Mouse (Mus musculus) stomach, postnatal 0 days (tissue): Measurements from ENCODE around the gene Dcun1d3. TPM values are rescaled to one million over a fixed set of nuclear protein-coding genes. Genes with fewer than 3 reads are reported as not detected.

ENCODE experiments used
- ATAC-seq: fragments of 200-750 bp; cut with Nextera tagmentation; 2 replicates; pipeline ENCODE4 v1.8.0; 2017; ENCODE audit not compliant: low FRiP score, low TSS enrichment
- DNase-seq: peaks from one replicate; pipeline ENCODE4 v3.0.0-alpha.2; 2016; ENCODE audit warnings: low spot score
- H3K27ac ChIP-seq: fragments of 300-500 bp; sonication (generic); replicated peaks from 2 replicates; pipeline ENCODE4 v1.5.1; 2014; ENCODE audit warnings: mild to moderate bottlenecking, control low read depth
- H3K27me3 ChIP-seq: fragments of 300-500 bp; sonication (generic); 2 replicates; pipeline ENCODE4 v1.6.1; 2014; ENCODE audit warnings: low read length; ENCODE audit not compliant: control insufficient read depth, insufficient read depth
- H3K36me3 ChIP-seq: fragments of 300-500 bp; sonication (generic); 2 replicates; pipeline ENCODE4 v1.6.1; 2014; ENCODE audit warnings: low read length, mixed read lengths; ENCODE audit not compliant: control insufficient read depth, insufficient read depth
- H3K4me1 ChIP-seq: fragments of 300-500 bp; sonication (generic); replicated peaks from 2 replicates; pipeline ENCODE4 v1.6.1; 2014; ENCODE audit warnings: antibody characterized with exemption; ENCODE audit not compliant: control insufficient read depth, insufficient read depth
- H3K4me2 ChIP-seq: fragments of 300-500 bp; sonication (generic); replicated peaks from 2 replicates; pipeline ENCODE4 v1.6.1; 2014; ENCODE audit warnings: low read depth, mild to moderate bottlenecking, control low read depth, moderate library complexity
- H3K4me3 ChIP-seq: fragments of 300-500 bp; sonication (generic); 2 replicates; pipeline ENCODE4 v1.5.1; 2014; ENCODE audit warnings: low read depth, low read length, control low read depth
- H3K9ac ChIP-seq: fragments of 300-500 bp; sonication (generic); 2 replicates; pipeline ENCODE4 v1.6.1; 2014; ENCODE audit warnings: mild to moderate bottlenecking, low read length, control low read depth, mixed read lengths
- H3K9me3 ChIP-seq: fragments of 300-500 bp; sonication (generic); 2 replicates; pipeline ENCODE4 v1.6.1; 2016; ENCODE audit warnings: low read length; ENCODE audit not compliant: control insufficient read depth
- CTCF ChIP-seq: IDR thresholded peaks from 2 replicates; pipeline ENCODE4 v1.5.1; 2016; ENCODE audit warnings: antibody characterized with exemption, low read depth, mild to moderate bottlenecking, moderate library complexity
- EP300 ChIP-seq: optimal IDR thresholded peaks from 2 replicates; pipeline ENCODE3; 2016; ENCODE audit warnings: antibody characterized with exemption
- WGBS: fragments of 180-500 bp; shearing (Covaris S2); extraction: QIAGEN DNeasy Blood & Tissue Kit; methylation state at CpG from one replicate; pipeline ENCODE4 v1.1.7; 2014; 5-methylcytosine and 5-hydroxymethylcytosine counted together
- polyA plus RNA-seq: library from polyadenylated mRNA; unstranded; fragments of >200 nt; fragmentation: Nextera tagmentation; extraction: Ambion mirVana; gene quantifications from 2 replicates; pipeline ENCODE4 v1.2.1, GENCODE M21; 2015

Dcun1d3 gene
- polyA plus RNA-seq, 1 experiment from 2014 or later, result 11.5 TPM

DNA sequence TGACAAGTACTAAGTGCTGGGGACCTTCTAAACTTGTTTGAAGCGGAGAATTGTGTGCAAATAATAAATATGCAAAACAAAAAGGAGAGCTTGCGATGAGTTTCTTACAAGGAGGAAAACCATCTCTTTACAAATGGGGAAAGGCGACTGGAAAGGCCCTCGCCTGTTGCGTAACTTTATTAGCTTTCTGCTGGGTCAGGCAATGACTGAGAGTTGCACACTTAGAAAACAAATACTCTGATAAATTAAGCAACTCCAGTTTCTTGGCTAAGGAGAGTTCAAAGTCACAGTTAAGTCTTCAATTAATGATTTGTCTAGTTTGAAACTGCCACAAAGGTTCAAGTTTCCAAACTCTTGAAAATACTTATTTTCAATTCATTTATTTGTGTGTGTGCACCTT, 15.8 kb downstream of the Dcun1d3 start:
- Histone ChIP-seq H3K9ac (no peak overlapping the region), H3K4me1 (no peaks in the 10 kb centered on the region), H3K4me2 (no peak overlapping the region), H3K4me3 (no peak overlapping the region), H3K36me3 (0 out of 2 replicates have a peak, but pooled peaks cover under 1% of the 10 kb centered on the region), H3K27me3 (no peaks in the 10 kb centered on the region), H3K27ac (no peak overlapping the region), H3K9me3 (no peaks in the 10 kb centered on the region)
- 68% methylated on average over 5 of the region's 5 CpGs for WGBS
- no peak for DNase-seq
- no peak for TF ChIP-seq EP300
- no peak for TF ChIP-seq CTCF
- ATAC-seq, result no peak

DNA sequence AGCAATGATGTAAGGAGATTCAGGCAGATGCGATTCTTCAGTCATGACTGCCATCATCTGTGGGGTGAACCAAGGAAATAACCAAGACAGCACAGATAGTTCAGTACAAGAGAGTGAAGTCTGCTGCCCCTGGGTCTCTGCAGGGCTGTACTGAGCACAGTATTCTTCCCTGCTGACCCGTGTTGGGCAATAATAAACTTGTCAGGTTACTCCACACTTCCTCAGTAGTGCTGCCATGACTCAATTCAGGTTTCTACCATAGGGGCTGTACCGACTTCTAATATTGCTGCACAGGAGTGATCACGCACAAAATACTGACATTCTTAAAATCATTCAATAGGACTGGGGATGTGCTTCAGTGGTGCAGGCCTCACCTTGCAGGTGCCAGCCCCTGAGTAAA, 16.9 kb downstream of the Dcun1d3 start:
- Histone ChIP-seq H3K9ac (no peak overlapping the region), H3K4me1 (no peaks in the 10 kb centered on the region), H3K27ac (no peak overlapping the region), H3K27me3 (no peaks in the 10 kb centered on the region), H3K36me3 (no peaks in the 10 kb centered on the region), H3K4me2 (no peak overlapping the region), H3K4me3 (no peak overlapping the region), H3K9me3 (no peaks in the 10 kb centered on the region)
- WGBS, result 87% methylated on average over 4 of the region's 4 CpGs
- ATAC-seq (no peak), DNase-seq (no peak)
- no peak for TF ChIP-seq EP300

DNA sequence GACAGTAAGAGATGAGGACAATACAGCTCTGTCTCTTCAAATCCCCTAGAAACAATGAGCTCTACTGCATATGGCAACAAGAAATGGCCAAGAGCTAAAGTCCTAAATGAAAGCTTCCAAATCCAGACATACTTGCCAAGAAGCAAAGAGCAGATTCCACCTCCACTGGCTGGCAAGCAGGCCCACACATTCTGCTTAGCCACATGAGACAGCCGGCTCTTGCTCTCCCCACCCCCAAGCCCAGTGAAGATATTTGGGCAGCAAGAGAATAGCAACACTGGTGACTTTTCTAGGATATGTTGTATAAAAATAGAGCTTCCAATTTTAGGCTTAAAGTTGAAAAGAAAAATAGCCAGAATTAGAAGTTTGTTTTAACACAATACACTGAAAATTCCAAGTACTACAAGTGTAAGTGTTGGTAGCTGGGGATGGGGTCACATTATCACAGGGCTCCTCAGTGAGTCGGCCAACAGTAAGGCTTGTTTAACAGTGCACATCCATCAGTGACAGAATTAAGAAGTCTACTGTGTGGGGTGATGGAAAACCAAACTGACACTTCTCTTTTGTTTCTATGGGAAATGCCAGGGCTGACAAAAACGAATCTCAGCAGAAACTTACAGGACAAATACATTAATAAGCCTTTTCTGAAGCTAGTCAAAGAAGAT, 20.2 kb downstream of the Dcun1d3 start:
- Histone ChIP-seq H3K4me2 (no peak overlapping the region), H3K9me3 (no peaks in the 10 kb centered on the region), H3K36me3 (no peaks in the 10 kb centered on the region), H3K4me3 (no peak overlapping the region), H3K27ac (no peak overlapping the region), H3K27me3 (no peaks in the 10 kb centered on the region), H3K4me1 (no peaks in the 10 kb centered on the region), H3K9ac (no peak overlapping the region)
- no peak for ATAC-seq
- TF ChIP-seq CTCF, result no peak
- no peak for TF ChIP-seq EP300
- no peak for DNase-seq
- 27% methylated on average over 3 of the region's 3 CpGs for WGBS

DNA sequence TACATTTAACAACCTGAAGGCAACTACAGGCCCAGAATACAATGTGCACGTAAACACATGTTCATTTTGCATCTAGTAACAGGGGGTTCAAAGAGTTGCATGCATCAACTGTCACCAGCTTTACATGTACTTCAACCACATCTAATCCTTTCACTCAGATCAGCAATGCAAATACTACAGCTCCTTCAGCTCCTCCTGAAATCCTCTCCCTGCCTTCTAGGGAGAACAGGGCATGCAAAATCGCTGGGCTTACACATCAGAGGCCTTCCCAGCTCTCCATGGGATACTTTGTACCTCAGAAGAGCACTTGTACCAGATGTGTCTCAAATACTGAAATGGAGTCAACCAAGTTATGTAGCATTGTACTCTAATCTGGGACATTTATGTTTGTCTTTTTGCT, 23.0 kb downstream of the Dcun1d3 start:
- no peak for TF ChIP-seq EP300
- no peaks in the 10 kb centered on the region for H3K9me3 ChIP-seq
- H3K4me2 ChIP-seq, result no peak overlapping the region
- H3K4me1 ChIP-seq, result no peaks in the 10 kb centered on the region
- WGBS, result 57% methylated on average over 2 of the region's 2 CpGs
- no peaks in the 10 kb centered on the region; the same call in 1 of the 2 replicates for H3K36me3 ChIP-seq
- no peaks in the 10 kb centered on the region for H3K27me3 ChIP-seq
- H3K9ac ChIP-seq, result no peak overlapping the region
- H3K4me3 ChIP-seq, result no peak overlapping the region
- ATAC-seq, result no peak
- no peak for DNase-seq
- H3K27ac ChIP-seq, result no peak overlapping the region

DNA sequence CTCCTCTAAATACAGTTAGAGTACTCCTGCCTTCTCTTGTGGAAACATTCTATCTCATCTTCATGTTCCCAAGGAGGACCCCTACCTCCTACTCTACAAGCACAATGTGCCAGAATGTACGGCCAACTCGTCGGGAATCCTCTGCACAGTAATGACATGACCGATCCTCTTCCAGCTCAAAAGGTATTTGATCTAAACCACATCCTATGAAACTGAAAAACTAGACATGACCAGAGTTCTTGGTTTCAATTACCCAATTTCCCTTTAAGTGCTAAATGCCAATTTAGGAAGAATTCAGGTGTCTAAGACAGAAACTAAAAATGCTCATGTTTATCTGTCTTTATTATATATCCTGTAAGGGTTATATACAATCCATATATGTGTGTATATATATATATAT, 23.9 kb downstream of the Dcun1d3 start:
- Histone ChIP-seq H3K9me3 (no peaks in the 10 kb centered on the region), H3K27ac (no peak overlapping the region), H3K36me3 (no peaks in the 10 kb centered on the region; the same call in 1 of the 2 replicates), H3K27me3 (no peaks in the 10 kb centered on the region), H3K4me3 (no peak overlapping the region), H3K4me2 (no peak overlapping the region), H3K4me1 (no peaks in the 10 kb centered on the region), H3K9ac (no peak overlapping the region)
- TF ChIP-seq CTCF (no peak), EP300 (no peak)
- ATAC-seq (no peak), DNase-seq (no peak)
- WGBS, result 92% methylated on average over 4 of the region's 4 CpGs

DNA sequence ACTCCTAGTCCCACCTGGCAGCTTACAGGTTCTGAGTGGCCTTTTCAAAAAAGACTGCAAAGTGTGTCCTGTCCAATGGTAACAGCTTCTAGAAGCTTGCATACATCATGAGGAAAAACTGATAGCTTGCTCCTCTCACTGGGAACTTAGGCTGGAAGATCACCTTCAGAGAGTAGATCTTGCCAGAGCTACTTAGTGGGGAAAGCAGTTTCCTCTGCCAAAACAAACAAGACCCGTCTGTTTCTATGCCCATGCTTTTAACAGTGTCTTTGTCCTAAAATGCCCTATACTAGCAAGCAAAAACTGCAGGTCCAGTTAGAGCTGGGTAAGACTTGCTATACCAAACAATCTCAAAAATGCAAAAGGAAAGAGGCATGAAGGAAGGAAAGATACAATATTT, 30.0 kb downstream of the Dcun1d3 start:
- no peaks in the 10 kb centered on the region for H3K27me3 ChIP-seq
- no peaks in the 10 kb centered on the region for H3K9me3 ChIP-seq
- no peak overlapping the region for H3K4me2 ChIP-seq
- ATAC-seq (no peak), DNase-seq (no peak)
- H3K4me3 ChIP-seq, result no peak overlapping the region
- WGBS, result 14% methylated on average over 1 of the region's 1 CpGs
- H3K4me1 ChIP-seq, result no peaks in the 10 kb centered on the region
- H3K36me3 ChIP-seq, result no peaks in the 10 kb centered on the region; the same call in 1 of the 2 replicates
- no peak overlapping the region for H3K27ac ChIP-seq
- H3K9ac ChIP-seq, result no peak overlapping the region
- no peak for TF ChIP-seq EP300
- TF ChIP-seq CTCF, result no peak
